Mouse (Mus musculus): ENCODE results near the gene Fam227a. TPM values are rescaled to one million over a fixed set of nuclear protein-coding genes. Genes with fewer than 3 reads are reported as not detected.

Fam227a gene
- total and polyA plus RNA-seq, 2 experiments from 2014 or later = 2.8 to 12.1 TPM

DNA sequence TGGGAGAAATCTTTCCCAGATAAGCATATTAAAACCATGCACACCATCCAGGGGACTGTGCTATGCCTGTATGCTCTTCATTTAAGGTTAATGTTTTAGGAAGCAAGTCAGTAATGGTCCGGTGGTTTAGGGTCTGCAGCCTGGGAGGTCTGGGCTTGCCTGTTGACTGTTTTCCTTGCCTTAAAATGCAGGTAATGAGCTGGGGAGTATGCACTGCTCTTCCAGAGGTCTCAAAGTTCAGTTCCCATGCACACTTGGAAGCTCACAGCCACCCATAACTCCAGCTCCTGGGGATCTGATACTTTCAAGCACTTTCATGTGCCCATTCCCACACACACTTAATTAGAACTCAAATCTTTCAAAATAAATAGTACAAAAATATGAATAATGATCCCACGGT is 37.8 kb upstream of the Fam227a start:
- H3K27ac ChIP-seq (ENCODE audit: low read depth, low read length) = no peak overlapping the region
- WGBS = 91% methylated on average over 2 of the region's 2 CpGs

DNA sequence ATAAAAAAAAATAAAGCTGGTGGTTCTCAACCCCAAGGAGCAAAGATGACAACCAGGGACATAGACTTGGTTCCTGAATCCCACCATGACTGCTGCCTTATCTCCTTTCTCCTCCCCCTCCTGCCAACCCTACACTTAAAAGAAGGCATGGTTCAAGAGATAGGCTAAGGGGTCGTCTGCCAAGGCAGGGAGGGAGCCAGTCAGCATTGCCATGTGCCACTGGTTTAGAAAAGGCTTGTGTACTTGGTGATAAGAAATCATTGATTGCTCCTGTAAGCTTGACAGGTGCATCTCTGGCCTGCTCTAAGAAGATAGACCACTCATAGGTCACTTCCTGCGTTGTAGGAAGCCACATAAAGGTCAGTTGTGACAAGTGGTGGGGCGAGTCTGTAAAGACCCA is 36.8 kb upstream of the Fam227a start:
- no peak overlapping the region for H3K27ac ChIP-seq (ENCODE audit: low read depth, low read length)
- no peak overlapping the region for H3K9ac ChIP-seq (replicated peaks; ENCODE audit: low read length, poor library complexity, severe bottlenecking)
- H3K27me3 ChIP-seq (ENCODE audit: insufficient read depth, low read length) = no peaks in the 10 kb centered on the region
- no peak for TF ChIP-seq CTCF (IDR thresholded peaks at IDR 0.05)
- no peaks in the 10 kb centered on the region for H3K9me3 ChIP-seq (ENCODE audit: low read length)
- 79% methylated on average over 3 of the region's 3 CpGs for WGBS
- ATAC-seq (ENCODE audit: low FRiP score) (no peak), DNase-seq (ENCODE audit: low spot score) (no peak)
- no peak overlapping the region for H3K4me3 ChIP-seq (ENCODE audit: low read depth, low read length)
- H3K4me1 ChIP-seq (ENCODE audit: insufficient read depth, low read length) = peaks cover 10% of the 10 kb centered on the region; the same call in 1 of the 2 replicates
- H3K36me3 ChIP-seq (ENCODE audit: insufficient read depth, low read length) = 0 out of 2 replicates have a peak, but pooled peaks cover 3% of the 10 kb centered on the region
- no peak overlapping the region for H3K4me2 ChIP-seq (ENCODE audit: low read depth, low read length, poor library complexity, severe bottlenecking)

More for the DNA sequence above, 37.8 kb upstream of the Fam227a start:
- Histone ChIP-seq H3K36me3 (ENCODE audit: insufficient read depth, low read length) (0 out of 2 replicates have a peak, but pooled peaks cover 3% of the 10 kb centered on the region), H3K4me3 (ENCODE audit: low read depth, low read length) (no peak overlapping the region), H3K27me3 (ENCODE audit: insufficient read depth, low read length) (no peaks in the 10 kb centered on the region), H3K9ac (replicated peaks; ENCODE audit: low read length, poor library complexity, severe bottlenecking) (no peak overlapping the region), H3K4me1 (ENCODE audit: insufficient read depth, low read length) (peaks cover 9% of the 10 kb centered on the region; the same call in 1 of the 2 replicates), H3K9me3 (ENCODE audit: low read length) (no peaks in the 10 kb centered on the region), H3K4me2 (ENCODE audit: low read depth, low read length, poor library complexity, severe bottlenecking) (no peak overlapping the region)
- DNase-seq (ENCODE audit: low spot score) = no peak
- ATAC-seq (ENCODE audit: low FRiP score) = no peak
- no peak for TF ChIP-seq CTCF (IDR thresholded peaks at IDR 0.05)

DNA sequence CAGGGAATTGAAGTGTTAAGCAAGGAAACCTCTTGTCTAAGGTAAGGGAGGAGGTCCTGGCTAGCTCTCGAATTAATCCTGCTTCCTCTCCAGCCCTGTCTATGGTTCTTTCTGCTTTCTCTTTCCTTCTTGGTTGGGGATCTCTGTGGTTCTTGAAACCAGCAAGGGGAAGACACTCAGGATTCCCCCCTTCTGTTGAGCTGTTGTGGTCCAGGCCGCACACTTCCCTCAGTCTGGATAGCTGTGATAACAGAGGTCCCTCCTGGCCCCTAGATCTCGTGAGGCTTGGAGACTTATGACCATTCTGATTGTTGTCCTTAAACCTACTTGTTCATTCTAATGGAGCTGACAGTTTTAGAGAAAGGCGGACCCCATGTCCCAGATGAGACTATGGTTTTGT is 35.8 kb upstream of the Fam227a start:
- Histone ChIP-seq H3K4me2 (ENCODE audit: low read depth, low read length, poor library complexity, severe bottlenecking) (no peak overlapping the region), H3K9ac (replicated peaks; ENCODE audit: low read length, poor library complexity, severe bottlenecking) (no peak overlapping the region), H3K4me3 (ENCODE audit: low read depth, low read length) (no peak overlapping the region), H3K27me3 (ENCODE audit: insufficient read depth, low read length) (no peaks in the 10 kb centered on the region), H3K36me3 (ENCODE audit: insufficient read depth, low read length) (0 out of 2 replicates have a peak, but pooled peaks cover 3% of the 10 kb centered on the region), H3K27ac (ENCODE audit: low read depth, low read length) (no peak overlapping the region), H3K4me1 (ENCODE audit: insufficient read depth, low read length) (peaks cover 10% of the 10 kb centered on the region; the same call in 1 of the 2 replicates), H3K9me3 (ENCODE audit: low read length) (no peaks in the 10 kb centered on the region)
- no peak for ATAC-seq (ENCODE audit: low FRiP score)
- no peak for DNase-seq (ENCODE audit: low spot score)
- 81% methylated on average over 4 of the region's 4 CpGs for WGBS
- no peak for TF ChIP-seq CTCF (IDR thresholded peaks at IDR 0.05)

DNA sequence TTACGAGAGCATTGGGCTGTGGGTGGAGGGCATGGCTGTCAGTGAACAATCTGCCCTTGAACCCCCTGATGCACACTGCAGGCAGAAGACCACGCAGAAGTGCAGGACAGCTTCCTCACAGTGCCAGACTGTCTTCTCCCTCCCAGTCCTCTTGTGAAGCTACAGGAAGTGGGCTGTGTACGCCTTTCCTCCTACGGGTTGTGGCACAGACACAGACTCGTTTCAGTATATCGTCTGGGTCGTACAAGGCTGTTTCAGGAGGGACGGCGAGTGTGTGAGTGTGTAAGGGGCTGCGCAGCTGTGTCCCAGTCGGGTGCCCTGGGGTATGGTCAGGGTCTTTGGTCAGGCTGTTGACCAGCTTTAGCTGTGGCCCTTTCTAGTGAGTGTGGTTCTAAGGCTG is 35.0 kb upstream of the Fam227a start:
- TF ChIP-seq CTCF (IDR thresholded peaks at IDR 0.05) = no peak
- peaks cover 10% of the 10 kb centered on the region; the same call in 1 of the 2 replicates for H3K4me1 ChIP-seq (ENCODE audit: insufficient read depth, low read length)
- H3K9ac ChIP-seq (replicated peaks; ENCODE audit: low read length, poor library complexity, severe bottlenecking) = no peak overlapping the region
- no peaks in the 10 kb centered on the region for H3K27me3 ChIP-seq (ENCODE audit: insufficient read depth, low read length)
- no peak overlapping the region for H3K27ac ChIP-seq (ENCODE audit: low read depth, low read length)
- no peak overlapping the region for H3K4me2 ChIP-seq (ENCODE audit: low read depth, low read length, poor library complexity, severe bottlenecking)
- WGBS = 93% methylated on average over 11 of the region's 11 CpGs
- no peak overlapping the region for H3K4me3 ChIP-seq (ENCODE audit: low read depth, low read length)
- no peaks in the 10 kb centered on the region for H3K9me3 ChIP-seq (ENCODE audit: low read length)
- DNase-seq (ENCODE audit: low spot score) (no peak), ATAC-seq (ENCODE audit: low FRiP score) (no peak)
- H3K36me3 ChIP-seq (ENCODE audit: insufficient read depth, low read length) = 0 out of 2 replicates have a peak, but pooled peaks cover 3% of the 10 kb centered on the region

DNA sequence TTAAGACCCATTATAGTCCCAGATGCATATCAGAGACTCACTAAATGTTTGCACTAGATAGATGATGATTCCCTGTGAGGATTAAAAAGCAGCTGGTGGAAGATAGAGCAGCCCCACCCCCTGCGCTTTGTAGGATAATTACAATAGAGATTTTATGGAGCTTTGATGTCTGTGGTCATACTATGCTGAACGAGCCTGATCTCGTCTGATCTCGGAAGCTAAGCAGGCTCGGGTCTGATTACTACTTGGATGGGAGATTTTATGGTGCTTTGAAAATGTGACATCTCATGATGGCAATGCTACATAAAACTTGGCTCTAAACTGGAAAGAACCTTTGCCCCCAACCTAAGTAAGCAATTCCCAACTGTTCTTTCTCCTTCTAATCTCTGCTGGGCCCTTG is 33.6 kb upstream of the Fam227a start:
- 65% methylated on average over 5 of the region's 5 CpGs for WGBS
- Histone ChIP-seq H3K4me2 (ENCODE audit: low read depth, low read length, poor library complexity, severe bottlenecking) (no peak overlapping the region), H3K9me3 (ENCODE audit: low read length) (no peaks in the 10 kb centered on the region), H3K4me1 (ENCODE audit: insufficient read depth, low read length) (peaks cover 10% of the 10 kb centered on the region; the same call in 1 of the 2 replicates), H3K27ac (ENCODE audit: low read depth, low read length) (no peak overlapping the region), H3K36me3 (ENCODE audit: insufficient read depth, low read length) (0 out of 2 replicates have a peak, but pooled peaks cover 3% of the 10 kb centered on the region), H3K4me3 (ENCODE audit: low read depth, low read length) (no peak overlapping the region), H3K27me3 (ENCODE audit: insufficient read depth, low read length) (no peaks in the 10 kb centered on the region), H3K9ac (replicated peaks; ENCODE audit: low read length, poor library complexity, severe bottlenecking) (no peak overlapping the region)
- no peak for ATAC-seq (ENCODE audit: low FRiP score)
- no peak for DNase-seq (ENCODE audit: low spot score)
- no peak for TF ChIP-seq CTCF (IDR thresholded peaks at IDR 0.05)

DNA sequence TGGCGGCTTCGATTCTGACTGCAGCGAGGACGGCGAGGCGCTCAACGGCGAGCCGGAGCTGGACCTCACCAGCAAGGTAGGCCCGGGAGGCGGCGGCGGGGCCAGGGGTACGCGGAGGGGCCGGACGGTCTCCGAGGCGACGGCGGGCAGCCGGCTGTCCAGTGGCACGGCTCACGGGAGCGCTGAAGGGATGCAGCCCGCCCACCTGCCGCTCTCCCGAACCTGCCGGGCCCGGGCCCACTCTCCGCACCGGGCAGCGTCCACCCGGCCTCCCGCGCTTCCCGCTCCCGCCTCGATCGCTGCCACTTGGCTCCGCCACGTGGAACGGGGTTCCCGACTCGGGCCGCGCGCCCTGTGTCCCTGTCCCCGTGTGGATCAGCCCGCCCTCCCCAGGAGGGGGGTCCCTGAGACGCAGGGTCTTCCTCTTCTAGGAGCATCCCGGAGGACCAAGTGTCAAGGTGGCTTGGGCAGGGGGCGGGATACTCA is 32.3 kb upstream of the Fam227a start:
- ATAC-seq (ENCODE audit: low FRiP score) (peak; percentile 18), DNase-seq (ENCODE audit: low spot score) (no peak)
- H3K27me3 ChIP-seq (ENCODE audit: insufficient read depth, low read length) = no peaks in the 10 kb centered on the region
- H3K27ac ChIP-seq (ENCODE audit: low read depth, low read length) = peak overlapping the region; percentile 80
- TF ChIP-seq CTCF (IDR thresholded peaks at IDR 0.05) = no peak
- peak overlapping the region; percentile 89 for H3K4me3 ChIP-seq (ENCODE audit: low read depth, low read length)
- WGBS = 2% methylated on average over 44 of the region's 53 CpGs
- no peaks in the 10 kb centered on the region for H3K9me3 ChIP-seq (ENCODE audit: low read length)
- peaks cover 11% of the 10 kb centered on the region; the same call in 1 of the 2 replicates for H3K4me1 ChIP-seq (ENCODE audit: insufficient read depth, low read length)
- H3K4me2 ChIP-seq (ENCODE audit: low read depth, low read length, poor library complexity, severe bottlenecking) = peak overlapping the region; percentile 95
- H3K36me3 ChIP-seq (ENCODE audit: insufficient read depth, low read length) = 0 out of 2 replicates have a peak, but pooled peaks cover under 1% of the 10 kb centered on the region
- peak overlapping the region; percentile 93 for H3K9ac ChIP-seq (replicated peaks; ENCODE audit: low read length, poor library complexity, severe bottlenecking)
